Mouse (Mus musculus): ENCODE measurements around the gene 4930590J08Rik.
A peak's percentile ranks its signal among the peaks of the same experiment; 100 is the strongest.

The 4930590J08Rik gene

GRCm38 (mm10) chr6:91965060-91965459 lies 62.5 kb downstream of the 4930590J08Rik start:
- DNase-seq = no peak

- no peak for DNase-seq
These were observed 63.4 kb downstream of the 4930590J08Rik start for GRCm38 (mm10) chr6:91966006-91966405.

GRCm38 (mm10) chr6:91972201-91972646 lies 69.6 kb downstream of the 4930590J08Rik start:
- peak; percentile 87 for DNase-seq

- DNase-seq = no peak
These were observed 71.4 kb downstream of the 4930590J08Rik start for GRCm38 (mm10) chr6:91973972-91974371.

GRCm38 (mm10) chr6:91978371-91979300 lies 76.0 kb downstream of the 4930590J08Rik start, which contains the start of gene Fgd5:
Gene Fgd5 (plus strand): TSS chr6:91978878.
- DNase-seq = peak; percentile 81

GRCm38 (mm10) chr6:91979301-91979996 lies 76.8 kb downstream of the 4930590J08Rik start:
- no peak for DNase-seq

- no peak for DNase-seq
These were observed 77.4 kb downstream of the 4930590J08Rik start for GRCm38 (mm10) chr6:91980011-91980410.

GRCm38 (mm10) chr6:91990101-91990500 lies 87.5 kb downstream of the 4930590J08Rik start:
- no peak for DNase-seq

- DNase-seq = no peak
These were observed 90.2 kb downstream of the 4930590J08Rik start for GRCm38 (mm10) chr6:91992823-91993222.

GRCm38 (mm10) chr6:91993795-91994505 lies 91.3 kb downstream of the 4930590J08Rik start:
- DNase-seq = no peak

- DNase-seq = no peak
These were observed 93.5 kb downstream of the 4930590J08Rik start for GRCm38 (mm10) chr6:91996072-91996471.

Measured in kidney, postnatal 14 days (tissue).